Mouse (Mus musculus) spleen, adult 10 weeks (tissue): ENCODE results near the gene Fpr1. TPM values are rescaled to one million over a fixed set of nuclear protein-coding genes. Genes with fewer than 3 reads are reported as not detected.

Experiments used
- polyA plus RNA-seq: library from polyadenylated mRNA; stranded (reverse); fragments of 350-450 nt; fragmentation: Illumina TruSeq; extraction: RNeasy Lipid Tissue Mini Kit (QIAGEN cat#74804); gene quantifications from one replicate; pipeline ENCODE4 v1.2.3, GENCODE M21; 2015; ENCODE audit warnings: low replicate concordance; ENCODE audit not compliant: insufficient read depth

Gene Fpr1
- 20.3 TPM for polyA plus RNA-seq

GRCm38 (mm10) chr17:17883840-17884239 is at the start of gene Fpr1:
Gene Fpr1 (minus strand): TSS chr17:17883940.

GRCm38 (mm10) chr17:17887774-17888248 is 4.1 kb upstream of the Fpr1 start, which contains the start of the genes Fpr2 and Fpr3:
Gene Fpr2 (plus strand): TSS chr17:17887824.
Gene Fpr3 (plus strand): TSS chr17:17887852.

DNA sequence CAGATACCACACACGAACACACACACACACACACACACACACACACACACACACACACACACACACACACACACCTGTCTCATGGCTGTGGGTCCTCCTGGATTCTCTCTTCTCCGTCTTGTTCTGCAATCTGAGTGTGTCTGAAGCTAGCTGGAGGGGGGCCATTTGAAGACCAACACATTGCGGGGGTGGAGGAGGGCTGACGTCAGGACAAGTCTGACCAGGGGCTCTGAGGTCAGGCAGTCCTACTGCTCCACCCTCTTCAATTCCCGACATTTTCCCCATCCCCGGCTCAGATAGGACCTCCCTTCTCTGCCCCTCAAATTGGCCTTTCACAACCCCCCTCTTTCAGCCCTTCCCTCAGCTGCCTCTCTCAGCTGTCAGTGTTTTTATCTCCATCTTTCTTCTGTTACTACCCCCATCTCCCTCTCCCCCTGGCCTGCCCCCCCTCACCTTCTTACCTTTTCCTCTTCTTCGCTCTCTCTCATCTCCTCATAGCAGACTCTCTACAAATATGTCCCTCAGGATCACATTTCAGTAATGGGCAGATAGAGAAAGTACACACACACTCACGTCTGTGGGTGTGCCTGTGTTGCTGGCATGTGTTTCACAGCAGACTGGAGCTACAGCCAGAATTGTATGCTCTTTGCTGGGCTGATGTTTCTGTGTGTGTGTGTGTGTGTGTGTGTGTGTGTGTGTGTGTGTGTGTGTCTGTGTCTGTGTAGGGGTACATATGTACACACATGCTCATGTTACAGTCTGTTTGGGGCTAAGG is 28.5 kb downstream of the Fpr1 start, which contains the start of gene Has1:
Has1 (minus strand) TSS at position 142 of the 775 bp plus-strand sequence.

GRCm38 (mm10) chr17:17826751-17827657 is 56.7 kb downstream of the Fpr1 start, which contains the start of gene Spaca6:
Gene Spaca6 (plus strand): TSS chr17:17827158.

Other genes starting within 250 kb of the Fpr1 start
- 0.19 TPM for gene Vmn2r90, start 180.2 kb downstream of the Fpr1 start, polyA plus RNA-seq
- 22.7 TPM for gene Spaca6, start 56.8 kb downstream of the Fpr1 start, polyA plus RNA-seq
- not detected for gene Has1, start 28.7 kb downstream of the Fpr1 start, polyA plus RNA-seq
- gene Fpr2, start 3.9 kb upstream of the Fpr1 start, polyA plus RNA-seq: 15.3 TPM
- not detected for gene Fpr3, start 3.9 kb upstream of the Fpr1 start, polyA plus RNA-seq
- gene Fpr-rs4, start 137.8 kb upstream of the Fpr1 start, polyA plus RNA-seq: not detected
- gene Vmn2r124, start 165.5 kb upstream of the Fpr1 start, polyA plus RNA-seq: not detected
- gene Vmn2r91, start 201.1 kb upstream of the Fpr1 start, polyA plus RNA-seq: not detected